Mouse (Mus musculus) stomach, embryonic 14.5 days (tissue): ENCODE results near the gene Ramac. TPM values are rescaled to one million over a fixed set of nuclear protein-coding genes. Genes with fewer than 3 reads are reported as not detected.

Source experiments
- ATAC-seq: fragments of 200-750 bp; cut with Nextera tagmentation; 2 replicates; pipeline ENCODE4 v1.8.0; 2017; ENCODE audit warnings: low read depth, moderate TSS enrichment; ENCODE audit not compliant: insufficient number of reproducible peaks, insufficient read depth, low FRiP score
- H3K27ac ChIP-seq: fragments of 300-500 bp; sonication (generic); 2 replicates; pipeline ENCODE4 v1.5.1; 2014; ENCODE audit warnings: mild to moderate bottlenecking, low read length, moderate library complexity, mixed read lengths
- H3K27me3 ChIP-seq: fragments of 300-500 bp; sonication (generic); 2 replicates; pipeline ENCODE4 v1.6.1; 2014; ENCODE audit warnings: low read length, control low read depth, mixed read lengths; ENCODE audit not compliant: control insufficient read depth, insufficient read depth
- H3K36me3 ChIP-seq: fragments of 300-500 bp; sonication (generic); 2 replicates; pipeline ENCODE4 v1.6.1; 2014; ENCODE audit warnings: mild to moderate bottlenecking, control low read depth, low read length, moderate library complexity, mixed read lengths; ENCODE audit not compliant: control insufficient read depth, insufficient read depth
- H3K4me1 ChIP-seq: fragments of 300-500 bp; sonication (generic); 2 replicates; pipeline ENCODE4 v1.6.1; 2014; ENCODE audit warnings: low read length, control low read depth, mixed read lengths; ENCODE audit not compliant: control insufficient read depth, insufficient read depth
- H3K4me2 ChIP-seq: fragments of 300-500 bp; sonication (generic); replicated peaks from 2 replicates; pipeline ENCODE4 v1.6.1; 2014; ENCODE audit warnings: low read depth, low read length, control low read depth
- H3K4me3 ChIP-seq: fragments of 300-500 bp; sonication (generic); 2 replicates; pipeline ENCODE4 v1.5.1; 2014; ENCODE audit warnings: low read depth, low read length, control low read depth
- H3K9ac ChIP-seq: fragments of 300-500 bp; sonication (generic); replicated peaks from 2 replicates; pipeline ENCODE4 v1.6.1; 2014; ENCODE audit warnings: low read depth, mild to moderate bottlenecking, control low read depth, low read length, moderate library complexity, mixed read lengths
- H3K9me3 ChIP-seq: fragments of 300-500 bp; sonication (generic); 2 replicates; pipeline ENCODE4 v1.6.1; 2016; ENCODE audit warnings: low read depth, low read length, control low read depth; ENCODE audit not compliant: control insufficient read depth
- WGBS: fragments of 180-500 bp; shearing (Covaris S2); extraction: QIAGEN DNeasy Blood & Tissue Kit; methylation state at CpG from one replicate; pipeline ENCODE4 v1.1.7; 2014; 5-methylcytosine and 5-hydroxymethylcytosine counted together
- polyA plus RNA-seq: library from polyadenylated mRNA; unstranded; fragments of >200 nt; fragmentation: Nextera tagmentation; extraction: Ambion mirVana; gene quantifications from 2 replicates; pipeline ENCODE4 v1.2.1, GENCODE M21; 2014

Ramac gene
- polyA plus RNA-seq, 1 experiment from 2014 or later, result 131 TPM

GRCm38 (mm10) chr7:81763110-81763845, 553 bp downstream of the Ramac start:
- Histone ChIP-seq H3K9me3 (no peaks in the 10 kb centered on the region), H3K27ac (peak overlapping the region; percentile 91), H3K9ac (peak overlapping the region; percentile 98), H3K4me3 (peak overlapping the region; percentile 97), H3K4me2 (peak overlapping the region; percentile 86), H3K27me3 (no peaks in the 10 kb centered on the region), H3K36me3 (no peaks in the 10 kb centered on the region), H3K4me1 (peaks cover 3% of the 10 kb centered on the region; the same call in 1 of the 2 replicates)
- WGBS, result 3% methylated on average over 60 of the region's 60 CpGs
- peak; percentile 70 for ATAC-seq

- no peaks in the 10 kb centered on the region for H3K27me3 ChIP-seq
- no peaks in the 10 kb centered on the region for H3K36me3 ChIP-seq
- WGBS, result 77% methylated on average over 10 of the region's 10 CpGs
- no peak overlapping the region for H3K27ac ChIP-seq
- peaks cover 3% of the 10 kb centered on the region; the same call in 1 of the 2 replicates for H3K9me3 ChIP-seq
- no peak overlapping the region for H3K9ac ChIP-seq
- H3K4me1 ChIP-seq, result no peaks in the 10 kb centered on the region
- no peak for ATAC-seq
- H3K4me3 ChIP-seq, result no peak overlapping the region
- H3K4me2 ChIP-seq, result no peak overlapping the region
Measured at GRCm38 (mm10) chr7:81772786-81773539, 10.2 kb downstream of the Ramac start.

GRCm38 (mm10) chr7:81775325-81775724, 12.6 kb downstream of the Ramac start:
- 83% methylated on average over 5 of the region's 5 CpGs for WGBS
- H3K4me1 ChIP-seq, result no peaks in the 10 kb centered on the region
- peaks cover 3% of the 10 kb centered on the region; the same call in 1 of the 2 replicates for H3K9me3 ChIP-seq
- no peak overlapping the region for H3K9ac ChIP-seq
- no peak overlapping the region for H3K4me3 ChIP-seq
- H3K27ac ChIP-seq, result no peak overlapping the region
- peaks cover 4% of the 10 kb centered on the region for H3K36me3 ChIP-seq
- no peaks in the 10 kb centered on the region for H3K27me3 ChIP-seq
- no peak for ATAC-seq
- H3K4me2 ChIP-seq, result no peak overlapping the region

GRCm38 (mm10) chr7:81777667-81778218, 15.0 kb downstream of the Ramac start:
- Histone ChIP-seq H3K27me3 (no peaks in the 10 kb centered on the region), H3K4me3 (no peak overlapping the region), H3K4me1 (no peaks in the 10 kb centered on the region), H3K36me3 (peaks cover 16% of the 10 kb centered on the region), H3K27ac (no peak overlapping the region), H3K9me3 (peaks cover 7% of the 10 kb centered on the region; the same call in 1 of the 2 replicates), H3K9ac (no peak overlapping the region), H3K4me2 (no peak overlapping the region)
- 70% methylated on average over 10 of the region's 10 CpGs for WGBS
- ATAC-seq, result no peak

- peak; percentile 44; the same call in 1 of the 2 replicates for ATAC-seq
- H3K27me3 ChIP-seq, result no peaks in the 10 kb centered on the region
- H3K36me3 ChIP-seq, result peaks cover 14% of the 10 kb centered on the region
- H3K27ac ChIP-seq, result peak overlapping the region; percentile 98
- 4% methylated on average over 5 of the region's 5 CpGs for WGBS
- no peaks in the 10 kb centered on the region for H3K9me3 ChIP-seq
- H3K4me2 ChIP-seq, result peak overlapping the region; percentile 52
- peak overlapping the region; percentile 64 for H3K4me3 ChIP-seq
- H3K4me1 ChIP-seq, result no peaks in the 10 kb centered on the region
- peak overlapping the region; percentile 74 for H3K9ac ChIP-seq
Measured at GRCm38 (mm10) chr7:81788536-81788935, 25.8 kb downstream of the Ramac start.

- Histone ChIP-seq H3K36me3 (peaks cover 19% of the 10 kb centered on the region), H3K4me3 (peak within 1 kb of the TSS; percentile 64), H3K9ac (peak within 1 kb of the TSS; percentile 74), H3K4me2 (peak within 1 kb of the TSS; percentile 52), H3K9me3 (no peaks in the 10 kb centered on the region), H3K27ac (peak within 1 kb of the TSS; percentile 98), H3K27me3 (no peaks in the 10 kb centered on the region), H3K4me1 (no peaks in the 10 kb centered on the region)
- 0% methylated on average over 38 of the region's 38 CpGs for WGBS
- peak; percentile 93 for ATAC-seq
Measured at GRCm38 (mm10) chr7:81789095-81789757, 26.5 kb downstream of the Ramac start, which contains the start of gene 3110040N11Rik. 3110040N11Rik (minus strand) TSS chr7:81789478.

- WGBS, result 89% methylated on average over 5 of the region's 5 CpGs
Measured at GRCm38 (mm10) chr7:81806067-81806466, 43.3 kb downstream of the Ramac start.

More at GRCm38 (mm10) chr7:81806067-81806466, 43.3 kb downstream of the Ramac start:
- Histone ChIP-seq H3K4me1 (no peaks in the 10 kb centered on the region), H3K27me3 (no peaks in the 10 kb centered on the region), H3K4me3 (no peak overlapping the region), H3K4me2 (no peak overlapping the region), H3K9me3 (no peaks in the 10 kb centered on the region), H3K27ac (no peak overlapping the region), H3K9ac (no peak overlapping the region), H3K36me3 (peaks cover 5% of the 10 kb centered on the region)
- no peak; the same call in 1 of the 2 replicates for ATAC-seq
